Mouse (Mus musculus) hindbrain, postnatal 0 days (tissue): Measurements from ENCODE around the gene Brca2. TPM values are rescaled to one million over a fixed set of nuclear protein-coding genes. Genes with fewer than 3 reads are reported as not detected.

ENCODE experiments used
- ATAC-seq: fragments of 200-750 bp; cut with Nextera tagmentation; 2 replicates; pipeline ENCODE4 v1.8.0; 2017; ENCODE audit warnings: mild to moderate bottlenecking, moderate TSS enrichment, moderate library complexity
- DNase-seq: peaks from one replicate; pipeline ENCODE4 v3.0.0-alpha.2; 2015; ENCODE audit warnings: low spot score
- H3K27ac ChIP-seq: fragments of 300-500 bp; sonication (generic); 2 replicates; pipeline ENCODE4 v1.5.1; 2014; ENCODE audit warnings: mild to moderate bottlenecking
- H3K27me3 ChIP-seq: fragments of 300-500 bp; sonication (generic); 2 replicates; pipeline ENCODE4 v1.6.1; 2014; ENCODE audit warnings: low read length, mixed read lengths; ENCODE audit not compliant: insufficient read depth
- H3K36me3 ChIP-seq: fragments of 300-500 bp; sonication (generic); 2 replicates; pipeline ENCODE4 v1.6.1; 2014; ENCODE audit warnings: low read length, mixed read lengths; ENCODE audit not compliant: insufficient read depth
- H3K4me1 ChIP-seq: fragments of 300-500 bp; sonication (generic); 2 replicates; pipeline ENCODE4 v1.6.1; 2014; ENCODE audit warnings: antibody characterized with exemption, low read length, mixed read lengths; ENCODE audit not compliant: insufficient read depth
- H3K4me2 ChIP-seq: fragments of 300-500 bp; sonication (generic); 2 replicates; pipeline ENCODE4 v1.6.1; 2014; ENCODE audit warnings: low read depth, mild to moderate bottlenecking, low read length, moderate library complexity, mixed read lengths
- H3K4me3 ChIP-seq: fragments of 300-500 bp; sonication (generic); 2 replicates; pipeline ENCODE4 v1.5.1; 2014; ENCODE audit warnings: low read length
- H3K9ac ChIP-seq: fragments of 300-500 bp; sonication (generic); replicated peaks from 2 replicates; pipeline ENCODE4 v1.6.1; 2014; ENCODE audit warnings: mild to moderate bottlenecking, low read length, moderate library complexity, mixed read lengths
- H3K9me3 ChIP-seq: fragments of 300-500 bp; sonication (generic); 2 replicates; pipeline ENCODE4 v1.6.1; 2016; ENCODE audit warnings: low read length, mixed read lengths
- CTCF ChIP-seq: IDR thresholded peaks from 2 replicates; pipeline ENCODE4 v1.5.1; 2016; ENCODE audit warnings: antibody characterized with exemption, control low read depth, low read depth
- WGBS: fragments of 180-500 bp; shearing (Covaris S2); extraction: QIAGEN DNeasy Blood & Tissue Kit; methylation state at CpG from one replicate; pipeline ENCODE4 v1.1.7; 2014; 5-methylcytosine and 5-hydroxymethylcytosine counted together
- polyA plus RNA-seq: library from polyadenylated mRNA; unstranded; fragments of >200 nt; fragmentation: Nextera tagmentation; extraction: Ambion mirVana; gene quantifications from 2 replicates; pipeline ENCODE4 v1.2.1, GENCODE M21; 2015
- total RNA-seq: library from RNA; depleted of rRNA; stranded (reverse); fragments of >200 nt; gene quantifications from 2 replicates; pipeline ENCODE4 v1.2.3, GENCODE M21; 2014; rRNA removed

The Brca2 gene
- total and polyA plus RNA-seq, 2 experiments from 2014 or later, result 4.8 to 14.5 TPM

GRCm38 (mm10) chr5:150618599-150619355 is 96.3 kb downstream of the Brca2 start:
- Histone ChIP-seq H3K4me3 (no peak overlapping the region), H3K36me3 (peaks cover 4% of the 10 kb centered on the region; the same call in 1 of the 2 replicates), H3K4me2 (no peak overlapping the region), H3K27me3 (no peaks in the 10 kb centered on the region), H3K9me3 (no peaks in the 10 kb centered on the region), H3K27ac (no peak overlapping the region), H3K4me1 (no peaks in the 10 kb centered on the region), H3K9ac (no peak overlapping the region)
- no peak for ATAC-seq
- 91% methylated on average over 10 of the region's 10 CpGs for WGBS
- TF ChIP-seq CTCF, result no peak
- no peak for DNase-seq

Other genes with a start within 250 kb of the Brca2 start
- not detected in 2 replicates for gene Zar1l, start 4.5 kb upstream of the Brca2 start, total RNA-seq
- 0.28 TPM in 1 of 2 replicates, not detected in the other for gene Zar1l, start 4.5 kb upstream of the Brca2 start, polyA plus RNA-seq
- 14.1 and 21.6 TPM in 2 replicates for gene N4bp2l1, start 74.6 kb downstream of the Brca2 start, total RNA-seq
- gene N4bp2l1, start 74.6 kb downstream of the Brca2 start, polyA plus RNA-seq, result 33.3 and 34.5 TPM in 2 replicates
- gene N4bp2l2, start 143.6 kb downstream of the Brca2 start, total RNA-seq, result 27.2 and 37.6 TPM in 2 replicates
- gene N4bp2l2, start 143.6 kb downstream of the Brca2 start, polyA plus RNA-seq, result 31.5 and 33.0 TPM in 2 replicates
- 34.5 and 38.5 TPM in 2 replicates for gene Pds5b, start 151.1 kb downstream of the Brca2 start, total RNA-seq
- gene Pds5b, start 151.1 kb downstream of the Brca2 start, polyA plus RNA-seq, result 19.4 and 19.8 TPM in 2 replicates